Mouse (Mus musculus) G1E (cell line): Measurements from ENCODE around the gene Gm13283. TPM values are rescaled to one million over a fixed set of nuclear protein-coding genes. Genes with fewer than 3 reads are reported as not detected.
A peak's percentile ranks its signal among the peaks of the same experiment; 100 is the strongest.
"Not testable (repeated sequence)": the region's sequence is repeated elsewhere in the genome, so short reads cannot be mapped to it uniquely, and the experiment has no call there.

Experiments
- ATAC-seq: 2 replicates; pipeline ENCODE4 v1.8.0; 2016; ENCODE audit warnings: mild to moderate bottlenecking; ENCODE audit not compliant: insufficient number of reproducible peaks, poor library complexity, low FRiP score, severe bottlenecking; ENCODE audit errors: extremely low read depth
- DNase-seq: peaks from one replicate; pipeline ENCODE4 v3.0.0; 2012; ENCODE audit warnings: low spot score
- H3K27me3 ChIP-seq: 2 replicates; pipeline ENCODE4 v1.6.1; 2012; ENCODE audit warnings: mild to moderate bottlenecking, low read length, inconsistent platforms; ENCODE audit not compliant: insufficient read depth
- H3K36me3 ChIP-seq: replicated peaks from 2 replicates; pipeline ENCODE3; 2012; ENCODE audit warnings: mild to moderate bottlenecking, inconsistent platforms
- H3K4me1 ChIP-seq: 2 replicates; pipeline ENCODE4 v1.6.1; 2012; ENCODE audit warnings: low read depth, low read length, inconsistent platforms, mixed read lengths; ENCODE audit not compliant: insufficient read depth
- H3K4me3 ChIP-seq: 2 replicates; pipeline ENCODE4 v1.5.1; 2012; ENCODE audit warnings: low read depth, mild to moderate bottlenecking, inconsistent platforms, low read length, moderate library complexity, mixed read lengths
- H3K9me3 ChIP-seq: replicated peaks from 2 replicates; pipeline ENCODE4 v1.6.1; 2012; ENCODE audit warnings: inconsistent platforms
- CTCF ChIP-seq: IDR thresholded peaks from 2 replicates; pipeline ENCODE4 v1.5.1; 2012; ENCODE audit warnings: low read depth, low read length, inconsistent platforms, mixed read lengths
- GATA1 ChIP-seq: IDR thresholded peaks from 2 replicates; pipeline ENCODE4 v1.6.1; 2012; ENCODE audit warnings: borderline replicate concordance, low read length, inconsistent platforms, mixed read lengths
- GATA2 ChIP-seq: IDR thresholded peaks from 2 replicates; pipeline ENCODE4 v1.6.1; 2012; ENCODE audit warnings: low read depth, low read length, inconsistent platforms, borderline replicate concordance
- POLR2AphosphoS5 ChIP-seq: IDR thresholded peaks from 2 replicates; pipeline ENCODE4 v1.6.1; 2012; ENCODE audit warnings: low read depth, low read length, inconsistent platforms; ENCODE audit not compliant: insufficient replicate concordance
- TAL1 ChIP-seq: conservative IDR thresholded peaks from 2 replicates; pipeline ENCODE4 v1.6.1; 2012; ENCODE audit warnings: low read depth, low read length, inconsistent platforms, mixed read lengths
- polyA plus RNA-seq: library from polyadenylated mRNA; stranded (reverse); fragments of >175 nt; gene quantifications from 2 replicates; pipeline ENCODE4 v1.2.3, GENCODE M21; 2012
- total RNA-seq, 2 experiments: library from RNA; stranded (forward) in 1 of 2; stranded (reverse) in 1 of 2; fragments of 200-1000 nt in 1 of 2; fragments of >200 nt in 1 of 2; fragmentation: Nextera tagmentation in 1 of 2; gene quantifications; 2 replicates each; pipeline ENCODE4 v1.2.3; 2014 to 2017

The Gm13283 gene
- total RNA-seq (2014; fragmentation: Nextera tagmentation) (not detected in 2 replicates), total RNA-seq (2017) (not detected in 2 replicates), polyA plus RNA-seq (not detected in 2 replicates)

- DNase-seq, H3K4me1 ChIP-seq, ATAC-seq, H3K27me3 ChIP-seq, H3K4me3 ChIP-seq, H3K9me3 ChIP-seq, H3K36me3 ChIP-seq: not testable (repeated sequence)
Observed at GRCm38 (mm10) chr4:88759610-88760268, at the start of gene Gm13283. Gene Gm13283, plus strand, starts transcription at chr4:88760119.

DNA sequence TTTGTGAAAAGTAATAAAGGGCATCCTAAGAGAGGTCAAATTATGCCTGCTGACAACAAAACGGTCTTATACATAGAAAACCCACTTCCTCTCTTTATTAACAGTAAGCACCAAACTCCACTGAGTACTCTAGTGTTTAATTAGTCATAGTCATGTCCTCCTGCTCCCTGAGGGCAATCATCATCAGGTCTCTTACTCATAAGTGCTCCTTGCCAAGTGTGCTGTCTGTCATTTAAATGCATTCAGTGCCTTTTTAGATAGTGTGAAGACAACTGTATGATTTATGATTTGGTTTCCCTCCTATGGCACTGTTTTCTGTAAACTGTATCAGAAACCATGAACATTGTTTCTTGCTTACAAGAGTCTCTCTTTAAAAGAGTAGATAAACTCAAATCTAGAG, 45.6 kb upstream of the Gm13283 start:
- no peak for DNase-seq
- TF ChIP-seq CTCF (no peak), GATA2 (no peak), POLR2AphosphoS5 (no peak), GATA1 (no peak), TAL1 (no peak)
- no peak for ATAC-seq
- Histone ChIP-seq H3K4me3 (no peak overlapping the region), H3K4me1 (peaks cover 15% of the 10 kb centered on the region), H3K9me3 (no peaks in the 10 kb centered on the region), H3K36me3 (peaks cover 45% of the 10 kb centered on the region), H3K27me3 (no peaks in the 10 kb centered on the region)

- H3K4me3 ChIP-seq, result no peak overlapping the region
- no peak for DNase-seq
- peaks cover 16% of the 10 kb centered on the region for H3K4me1 ChIP-seq
- no peak for TF ChIP-seq CTCF
- no peaks in the 10 kb centered on the region for H3K9me3 ChIP-seq
- ATAC-seq, result no peak
- no peaks in the 10 kb centered on the region for H3K27me3 ChIP-seq
- H3K36me3 ChIP-seq, result peaks cover 44% of the 10 kb centered on the region
Observed at GRCm38 (mm10) chr4:88715059-88715458, 44.9 kb upstream of the Gm13283 start.

GRCm38 (mm10) chr4:88718715-88719114, 41.2 kb upstream of the Gm13283 start:
- DNase-seq (no peak), ATAC-seq (no peak)
- Histone ChIP-seq H3K9me3 (no peaks in the 10 kb centered on the region), H3K36me3 (peaks cover 43% of the 10 kb centered on the region), H3K4me3 (peak overlapping the region; percentile 44; the same call in 1 of the 2 replicates), H3K27me3 (no peaks in the 10 kb centered on the region), H3K4me1 (peaks cover 30% of the 10 kb centered on the region)
- TF ChIP-seq TAL1, result no peak
- no peak for TF ChIP-seq GATA1
- TF ChIP-seq CTCF, result no peak
- no peak for TF ChIP-seq POLR2AphosphoS5
- TF ChIP-seq GATA2, result no peak

- no peak for TF ChIP-seq GATA1
- DNase-seq (peak; percentile 95), ATAC-seq (peak; percentile 73)
Observed at GRCm38 (mm10) chr4:88721791-88722721, 37.9 kb upstream of the Gm13283 start, which contains the start of the genes Gm26566 and Klhl9. Gene Gm26566, plus strand, starts transcription at chr4:88721805. Gene Klhl9, minus strand, starts transcription at chr4:88722465.

DNA sequence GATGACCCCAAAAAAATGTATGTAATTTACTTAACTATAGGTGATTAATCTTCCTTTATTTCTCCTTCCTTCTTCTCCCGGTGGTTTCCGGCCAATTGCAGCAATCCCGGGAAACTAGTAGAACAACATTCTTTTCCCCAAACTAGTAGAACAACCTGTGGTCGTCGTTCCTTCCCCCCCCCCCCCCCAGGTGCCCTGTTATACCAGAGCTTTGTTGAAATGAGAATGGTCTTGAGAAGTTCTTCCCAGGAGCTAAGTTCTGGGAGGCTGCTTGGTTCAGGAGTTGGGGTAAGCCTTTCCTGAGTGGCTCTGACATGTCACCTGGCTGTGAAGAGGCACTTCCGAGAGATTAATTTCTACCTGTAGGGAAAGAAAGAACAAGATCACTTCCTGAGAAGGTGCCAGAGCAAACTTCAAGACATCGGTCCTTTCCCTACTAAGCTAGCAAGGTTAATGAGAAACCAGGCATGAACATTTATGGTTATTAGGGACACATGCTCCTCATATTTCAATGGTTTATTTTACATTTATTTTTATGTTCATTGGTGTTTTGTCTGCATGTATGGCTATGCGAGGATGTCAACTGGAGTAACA, 36.3 kb upstream of the Gm13283 start:
- no peak for DNase-seq
- no peak for ATAC-seq
- TF ChIP-seq TAL1 (no peak), GATA1 (no peak), GATA2 (no peak), POLR2AphosphoS5 (no peak), CTCF (no peak)
- H3K4me1 ChIP-seq, result peaks cover 23% of the 10 kb centered on the region
- H3K9me3 ChIP-seq, result no peaks in the 10 kb centered on the region
- no peak overlapping the region for H3K4me3 ChIP-seq
- 0 out of 2 replicates have a peak, but pooled peaks cover 4% of the 10 kb centered on the region for H3K27me3 ChIP-seq
- peaks cover 16% of the 10 kb centered on the region for H3K36me3 ChIP-seq

More at GRCm38 (mm10) chr4:88721791-88722721, 37.9 kb upstream of the Gm13283 start, which contains the start of the genes Gm26566 and Klhl9:
- Histone ChIP-seq H3K9me3 (no peaks in the 10 kb centered on the region), H3K4me3 (peak within 1 kb of the TSS; percentile 97), H3K4me1 (peaks cover 29% of the 10 kb centered on the region), H3K27me3 (no peaks in the 10 kb centered on the region), H3K36me3 (peaks cover 23% of the 10 kb centered on the region)
